Mouse (Mus musculus): ENCODE measurements around the gene Olfr1134.
"Not testable (repeated sequence)": the region's sequence is repeated elsewhere in the genome, so short reads cannot be mapped to it uniquely, and the experiment has no call there.

Olfr1134 gene

GRCm38 (mm10) chr2:87658360-87658759 lies at the start of gene Olfr1134:
Gene Olfr1134 (minus strand): TSS chr2:87658460.
- DNase-seq (ENCODE audit: low spot score in 2 of 2) = no peak

GRCm38 (mm10) chr2:87693847-87694246 lies 35.6 kb upstream of the Olfr1134 start, which contains the start of gene Olfr1136:
Gene Olfr1136 (minus strand): TSS chr2:87693947.
- DNase-seq (ENCODE audit: low spot score in 2 of 2) = no peak

- DNase-seq (ENCODE audit: low spot score in 2 of 2) = no peak
Observed at GRCm38 (mm10) chr2:87673564-87673963, 15.3 kb upstream of the Olfr1134 start, which contains the start of gene Olfr1135. Gene Olfr1135 (minus strand): TSS chr2:87673664.

- DNase-seq (ENCODE audit: low spot score in 2 of 2) = no peak
Observed at GRCm38 (mm10) chr2:87647274-87647673, 11.0 kb downstream of the Olfr1134 start, which contains the start of gene Olfr1133. Gene Olfr1133 (minus strand): TSS chr2:87647374.

GRCm38 (mm10) chr2:87642441-87642840 lies 15.8 kb downstream of the Olfr1134 start:
- no peak for DNase-seq (ENCODE audit: low spot score in 2 of 2)

- no peak for DNase-seq (ENCODE audit: low spot score in 2 of 2)
Observed at GRCm38 (mm10) chr2:87637435-87637834, 20.8 kb downstream of the Olfr1134 start, which contains the start of gene Olfr1132. Gene Olfr1132 (minus strand): TSS chr2:87637535.

GRCm38 (mm10) chr2:87626804-87627203 lies 31.5 kb downstream of the Olfr1134 start, which contains the start of gene Olfr1131:
Gene Olfr1131 (plus strand): TSS chr2:87627104.
- DNase-seq (ENCODE audit: low spot score in 2 of 2) = no peak

GRCm38 (mm10) chr2:87605912-87606311 lies 52.3 kb downstream of the Olfr1134 start, which contains the start of gene Olfr1130:
Gene Olfr1130 (plus strand): TSS chr2:87606212.
- not testable (repeated sequence) for DNase-seq (ENCODE audit: low spot score in 2 of 2)

All from frontal cortex, postnatal 25 days (tissue).